In genomic region chr13:102746803-102747561, GRCm38 (mm10) we compare ENCODE assay signal across 14 mouse cellular contexts. TPM values are rescaled to one million over a fixed set of nuclear protein-coding genes. Genes with fewer than 3 reads are reported as not detected.
DNase-seq lines count a peak whose midpoint lies in the region; ATAC-seq and TF ChIP-seq lines count a peak whose summit lies in the region.
"Had no signal": no experiment of that assay in that cellular context is flagged by ENCODE, and none has a peak within 500 bp of the region (broad histone marks: within the 10 kb centered on the region; RNA-seq: fewer than 3 reads in every experiment).

No protein-coding gene starts in this region.

- H3K4me3 ChIP-seq in hindbrain, embryonic 16.5 days (ENCODE audit: low read length), result no peak overlapping the region
- H3K4me3 ChIP-seq in hindbrain, embryonic 13.5 days, result no peak overlapping the region
- no peak overlapping the region for H3K4me3 ChIP-seq in C2C12 (ENCODE audit: insufficient read depth, poor library complexity, severe bottlenecking)
- H3K4me3 ChIP-seq: hindbrain, embryonic 10.5 days; kidney, embryonic 15.5 days; limb, embryonic 12.5 days had no signal

- H3ac ChIP-seq in C2C12 (ENCODE audit: control insufficient read depth, insufficient read length, low read depth), result no peak overlapping the region

- no peak overlapping the region for H3K4me2 ChIP-seq in hindbrain, embryonic 16.5 days (ENCODE audit: low read length)
- H3K4me2 ChIP-seq in hindbrain, embryonic 13.5 days, result no peak overlapping the region
- H3K4me2 ChIP-seq: kidney, embryonic 15.5 days; limb, embryonic 12.5 days had no signal

- H3K4me1 ChIP-seq in hindbrain, embryonic 16.5 days (ENCODE audit: control insufficient read depth, insufficient read depth, low read depth, low read length), result no peaks in the 10 kb centered on the region
- peaks cover 8% of the 10 kb centered on the region; the same call in 1 of the 2 replicates for H3K4me1 ChIP-seq in hindbrain, embryonic 13.5 days (replicated peaks)
- H3K4me1 ChIP-seq: hindbrain, embryonic 10.5 days; kidney, embryonic 15.5 days; limb, embryonic 12.5 days had no signal

- 0 out of 2 replicates have a peak, but pooled peaks have one; percentile 12 for ATAC-seq in hindbrain, embryonic 16.5 days
- no peak for ATAC-seq in hindbrain, embryonic 13.5 days (ENCODE audit: low FRiP score)
- no peak for ATAC-seq in erythroblast, adult 5-6 weeks (replicated peaks; ENCODE audit: low FRiP score, poor library complexity, severe bottlenecking)

- H3K36me3 ChIP-seq in hindbrain, embryonic 16.5 days (ENCODE audit: control insufficient read depth, insufficient read depth, low read length), result no peaks in the 10 kb centered on the region
- H3K36me3 ChIP-seq in hindbrain, embryonic 13.5 days, result peaks cover 12% of the 10 kb centered on the region; the same call in 1 of the 2 replicates
- H3K36me3 ChIP-seq in C2C12 (ENCODE audit: control insufficient read depth, insufficient read depth), result peaks cover 58% of the 10 kb centered on the region

- no peaks in the 10 kb centered on the region for H3K79me3 ChIP-seq in C2C12 (ENCODE audit: low read depth)

- H3K79me2 ChIP-seq in C2C12 (ENCODE audit: control insufficient read depth, insufficient read depth), result no peaks in the 10 kb centered on the region

- intact Hi-C loops in left cerebral cortex, postnatal 36 days (cut with DNase I), result loop anchor here (10.0 kb wide), 1 partner anchor 358 kb away; no protein-coding TSS in a partner anchor

- H3K9me3 ChIP-seq in hindbrain, embryonic 16.5 days (ENCODE audit: control insufficient read depth, low read length), result no peaks in the 10 kb centered on the region
- no peaks in the 10 kb centered on the region for H3K9me3 ChIP-seq in hindbrain, embryonic 13.5 days
- H3K9me3 ChIP-seq: hindbrain, embryonic 10.5 days; kidney, embryonic 15.5 days; limb, embryonic 12.5 days had no signal

- TF ChIP-seq CTCF in C2C12 (IDR thresholded peaks at IDR 0.05; ENCODE audit: control insufficient read depth, insufficient read depth, insufficient read length), result no peak

- DNase-seq in brain, adult 2 months (ENCODE audit: low read depth, low spot score), result peak; percentile 69
- DNase-seq in left cerebral cortex, postnatal 36 days (ENCODE audit: low spot score in 2 of 2), result peak; percentile 65 to 68
- DNase-seq in urinary bladder, postnatal 25 days (ENCODE audit: low spot score), result no peak
- no peak for DNase-seq in urinary bladder, postnatal 14 days (ENCODE audit: low spot score)
- DNase-seq: cerebellum, adult 9-10 months had no signal

- no peak overlapping the region for H3K27ac ChIP-seq in hindbrain, embryonic 16.5 days (ENCODE audit: low read depth, low read length)
- no peak overlapping the region for H3K27ac ChIP-seq in hindbrain, embryonic 13.5 days
- H3K27ac ChIP-seq: hindbrain, embryonic 10.5 days; kidney, embryonic 15.5 days; limb, embryonic 12.5 days; stomach, postnatal 0 days had no signal

- 87% methylated on average over 17 of the region's 17 CpGs for WGBS in hindbrain, embryonic 16.5 days
- 92% methylated on average over 17 of the region's 17 CpGs for WGBS in hindbrain, embryonic 13.5 days

- no peak overlapping the region for H3K9ac ChIP-seq in hindbrain, embryonic 16.5 days (ENCODE audit: low read depth, low read length)
- H3K9ac ChIP-seq in hindbrain, embryonic 13.5 days, result no peak overlapping the region
- H3K9ac ChIP-seq: kidney, embryonic 15.5 days; limb, embryonic 12.5 days had no signal

- no peaks in the 10 kb centered on the region for H3K27me3 ChIP-seq in hindbrain, embryonic 16.5 days (replicated peaks; ENCODE audit: control insufficient read depth, insufficient read depth, low read length)
- no peaks in the 10 kb centered on the region for H3K27me3 ChIP-seq in hindbrain, embryonic 13.5 days
- no peaks in the 10 kb centered on the region for H3K27me3 ChIP-seq in C2C12 (ENCODE audit: control insufficient read depth, insufficient read depth, insufficient read length)
- H3K27me3 ChIP-seq: CH12.LX; kidney, embryonic 15.5 days; limb, embryonic 12.5 days had no signal

TF ChIP-seq in C2C12, 6 proteins besides CTCF, POLR2A, EP300 and RAD21:
- TF ChIP-seq FOSL1 (IDR thresholded peaks at IDR 0.05; ENCODE audit: insufficient read depth, low read length, poor library complexity, severe bottlenecking), result no peak
- TF ChIP-seq CEBPB (IDR thresholded peaks at IDR 0.05; ENCODE audit: low read depth), result peak; percentile 72

RNA-seq across cellular contexts. Expression of gene Cd180, which starts 53.6 kb away (rescaled TPM):
- polyA plus RNA-seq in hindbrain, embryonic 16.5 days (2015; fragmentation: Nextera tagmentation; extraction: Ambion mirVana), result 0.49 and 0.63 TPM in 2 replicates
- 0.57 and 0.76 TPM in 2 replicates for polyA plus RNA-seq in hindbrain, embryonic 13.5 days (2015; fragmentation: Nextera tagmentation; extraction: Ambion mirVana)
- 0.28 TPM for polyA plus RNA-seq in C2C12 (2012; fragmentation: generic; extraction: Trizol)
- total RNA-seq in left cerebral cortex, postnatal 36 days (2021), result 1 to 10 TPM; 2.1 to 2.5 TPM
- total RNA-seq in erythroblast, adult 5-6 weeks (2015; ENCODE audit: low replicate concordance), result 24.0 and 31.1 TPM in 2 replicates
- 3.1 and 17.4 TPM in 2 replicates for total RNA-seq in erythroblast, adult 5-6 weeks (2017; ENCODE audit: low replicate concordance)

Comparison
In these comparisons a context has a peak if more than half of its experiments do, and no peak if none do; other contexts are left out.
1. DNase-seq: peak in brain, adult 2 months (single experiment) and left cerebral cortex, postnatal 36 days (2 of 2); none in urinary bladder, postnatal 25 days (single experiment) and urinary bladder, postnatal 14 days (single experiment).